Mouse (Mus musculus): Measurements from ENCODE around the gene Atg13. TPM values are rescaled to one million over a fixed set of nuclear protein-coding genes. Genes with fewer than 3 reads are reported as not detected.

Gene Atg13
- total RNA-seq, 1 experiment from 2014 or later = 39.9 TPM

- no peak for DNase-seq
These were observed 14.7 kb downstream of the Atg13 start for GRCm38 (mm10) chr2:91695436-91696224.

DNA sequence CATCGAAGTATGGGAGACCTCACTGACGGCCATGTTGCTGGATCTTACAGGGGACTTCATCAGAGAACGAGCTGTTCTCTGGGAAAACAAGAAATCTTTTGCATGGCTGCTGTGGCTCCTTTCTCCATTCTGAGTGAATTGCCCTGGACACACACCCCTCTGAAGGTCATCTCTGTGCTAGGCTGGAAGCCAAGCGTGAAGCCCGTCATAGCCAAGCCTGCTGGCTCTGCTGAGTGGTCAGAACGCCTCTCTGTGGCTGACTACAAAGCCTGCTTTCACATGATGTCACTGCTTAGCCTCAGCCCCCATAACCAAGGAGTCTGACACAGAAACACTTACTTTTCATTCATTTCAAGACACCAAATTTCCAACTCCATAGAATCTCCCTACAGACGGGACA, 20.9 kb downstream of the Atg13 start:
- DNase-seq = peak; percentile 92

GRCm38 (mm10) chr2:91683919-91684318, 26.5 kb downstream of the Atg13 start:
- DNase-seq = no peak

DNA sequence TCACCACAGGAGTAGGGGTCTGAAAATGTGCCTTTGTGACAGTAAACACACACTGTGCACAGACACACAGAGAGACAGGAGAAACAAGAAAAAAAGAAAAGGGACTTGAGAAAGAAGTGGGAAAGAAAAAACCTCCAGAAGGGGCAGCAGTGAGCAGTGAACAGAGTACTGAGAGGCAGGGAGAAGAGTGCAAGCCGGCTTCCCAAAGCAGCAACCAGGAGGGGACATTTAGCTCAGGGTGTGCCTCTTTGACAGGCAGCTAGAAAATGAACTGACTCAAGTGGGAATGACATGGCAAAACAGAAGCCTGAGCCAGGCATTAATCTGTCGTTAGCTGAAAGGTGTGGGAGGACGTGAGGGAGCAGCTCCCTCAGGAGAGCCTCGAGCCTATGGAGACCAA, 27.5 kb downstream of the Atg13 start:
- peak; percentile 67 for DNase-seq

GRCm38 (mm10) chr2:91676961-91677360, 33.4 kb downstream of the Atg13 start:
- no peak for DNase-seq

GRCm38 (mm10) chr2:91676420-91676819, 34.0 kb downstream of the Atg13 start:
- DNase-seq = no peak

- DNase-seq = no peak
These were observed 35.5 kb downstream of the Atg13 start for GRCm38 (mm10) chr2:91674895-91675294.

DNA sequence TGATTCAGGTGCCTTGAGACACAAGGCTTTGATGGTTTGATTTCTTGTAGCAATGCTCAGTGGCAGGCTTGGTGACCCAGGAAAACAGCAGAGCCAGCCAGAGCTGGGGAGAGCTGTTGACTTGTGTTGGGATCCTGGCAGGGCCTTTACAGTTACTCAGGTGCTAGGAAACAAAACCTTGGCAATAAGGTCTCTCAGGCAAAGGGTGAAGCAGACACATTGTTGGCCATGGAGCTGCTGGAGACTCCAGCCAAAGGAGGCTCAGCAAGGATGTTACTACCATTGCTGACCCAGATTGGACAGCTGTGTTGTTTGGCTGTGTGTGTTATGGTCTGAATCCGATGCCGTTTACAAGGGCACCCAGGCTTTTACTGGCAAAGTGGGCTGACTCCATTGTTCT, 36.8 kb downstream of the Atg13 start:
- DNase-seq = no peak

DNA sequence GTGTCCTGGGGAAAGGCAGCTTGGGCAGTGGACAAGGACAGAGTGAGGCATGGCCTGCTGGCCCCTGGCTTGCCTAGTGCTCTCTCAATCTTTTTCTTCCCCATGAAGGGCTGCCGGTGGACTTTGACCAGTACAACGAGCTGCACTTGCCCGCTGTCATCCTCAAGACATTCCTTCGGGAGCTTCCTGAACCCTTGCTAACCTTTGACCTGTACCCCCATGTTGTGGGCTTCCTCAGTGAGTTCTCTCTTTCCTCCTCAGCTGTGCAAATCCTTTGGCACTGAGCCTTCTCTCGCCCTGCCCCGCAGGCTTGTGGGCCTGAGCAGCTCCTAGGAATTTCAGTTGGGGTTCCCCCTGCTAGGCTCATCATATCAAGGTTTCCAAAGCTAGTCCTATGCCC, 40.3 kb downstream of the Atg13 start:
- no peak for DNase-seq

- DNase-seq = peak; percentile 45
These were observed 41.0 kb downstream of the Atg13 start for GRCm38 (mm10) chr2:91669326-91669725.

- DNase-seq = no peak
These were observed 42.6 kb downstream of the Atg13 start for GRCm38 (mm10) chr2:91667747-91668146.

GRCm38 (mm10) chr2:91666386-91666910, 43.9 kb downstream of the Atg13 start:
- no peak for DNase-seq

- no peak for DNase-seq
These were observed 45.6 kb downstream of the Atg13 start for GRCm38 (mm10) chr2:91664780-91665179.

- DNase-seq = no peak
These were observed 49.4 kb downstream of the Atg13 start for GRCm38 (mm10) chr2:91660981-91661380.

GRCm38 (mm10) chr2:91659657-91660056, 50.7 kb downstream of the Atg13 start:
- no peak for DNase-seq

DNA sequence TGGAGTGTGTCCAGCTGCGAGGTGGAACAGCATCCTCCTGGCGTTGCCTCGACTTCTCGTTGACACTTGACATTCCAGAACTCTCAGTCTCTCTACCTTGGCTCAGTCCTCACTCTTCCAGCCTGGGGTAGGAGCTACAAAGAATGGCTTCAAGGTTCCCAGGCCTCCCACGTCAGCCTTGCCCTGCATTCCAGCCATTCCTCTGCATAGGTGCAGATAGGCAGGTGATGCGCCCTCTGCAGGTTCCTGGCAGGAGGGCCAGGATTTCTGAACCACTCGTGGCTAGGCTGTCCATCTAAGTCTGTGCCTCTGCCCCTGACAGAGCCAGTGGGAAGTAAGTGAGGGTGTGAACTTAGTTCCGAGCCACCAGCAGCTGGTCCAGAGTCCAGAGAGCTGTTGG, 53.6 kb downstream of the Atg13 start:
- DNase-seq = no peak

GRCm38 (mm10) chr2:91655827-91656226, 54.5 kb downstream of the Atg13 start:
- no peak for DNase-seq

DNA sequence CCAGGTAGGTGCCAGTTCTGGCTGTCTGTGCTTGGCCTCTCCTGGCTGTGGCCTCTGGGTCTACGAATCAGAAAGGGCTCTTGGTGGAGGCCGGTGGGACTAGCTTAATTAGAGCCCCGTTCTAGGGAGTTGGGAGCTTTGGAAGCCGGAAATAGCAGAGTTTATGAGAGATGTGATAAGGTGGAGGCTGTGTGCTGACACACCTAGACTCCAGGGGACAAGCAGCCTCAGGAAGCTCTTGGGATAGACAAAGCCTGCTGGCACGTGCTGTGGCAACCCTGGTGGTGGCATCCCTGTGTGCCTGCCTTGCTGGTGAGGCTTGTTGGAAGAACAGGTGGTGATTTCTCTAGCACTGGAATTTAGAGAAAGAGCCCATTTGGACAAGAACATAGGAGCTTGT, 55.0 kb downstream of the Atg13 start:
- no peak for DNase-seq

DNA sequence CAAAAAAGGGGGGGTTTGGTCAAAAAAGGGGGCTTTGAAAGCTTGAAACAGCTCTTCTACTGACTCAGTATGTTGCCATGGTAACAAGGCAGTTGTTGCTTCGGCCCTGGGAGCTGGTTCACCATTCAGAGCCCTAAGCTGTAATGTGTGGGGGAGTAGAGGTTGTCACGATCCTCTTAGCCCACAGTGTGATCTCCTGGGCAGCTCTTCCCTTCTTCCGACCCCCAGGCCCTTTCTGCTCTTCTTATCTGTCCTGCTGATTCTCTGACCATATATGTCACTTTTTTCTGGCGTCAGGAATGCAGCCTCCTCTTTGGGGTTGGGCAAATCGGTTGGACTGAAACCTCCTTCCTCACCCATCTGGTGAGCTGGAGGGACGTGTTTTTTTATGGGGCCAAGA, 57.5 kb downstream of the Atg13 start:
- DNase-seq = no peak

GRCm38 (mm10) chr2:91651458-91652258, 58.7 kb downstream of the Atg13 start:
- no peak for DNase-seq

- DNase-seq = peak; percentile 72
These were observed 59.9 kb downstream of the Atg13 start for GRCm38 (mm10) chr2:91650360-91650995.

- peak; percentile 98 for DNase-seq
These were observed 60.6 kb downstream of the Atg13 start, which contains the start of the genes Zfp408 and Arhgap1 for GRCm38 (mm10) chr2:91649553-91650359. Zfp408 (minus strand) TSS chr2:91649791. Arhgap1 (plus strand) TSS chr2:91649860.
